27 mouse cellular contexts compared by ENCODE assay signal in genomic region chr5:97462856-97463255, GRCm38 (mm10). TPM values are rescaled to one million over a fixed set of nuclear protein-coding genes. Genes with fewer than 3 reads are reported as not detected.
DNase-seq lines count a peak whose midpoint lies in the region; TF ChIP-seq lines count a peak whose summit lies in the region.
"Had no signal": no experiment of that assay in that cellular context is flagged by ENCODE, and none has a peak within 500 bp of the region (broad histone marks: within the 10 kb centered on the region; RNA-seq: fewer than 3 reads in every experiment).

No protein-coding gene starts in this region.

- TF ChIP-seq CTCF in brain, embryonic 14.5 days (IDR thresholded peaks at IDR 0.05; ENCODE audit: borderline replicate concordance, extremely low read depth, insufficient read depth, insufficient read length), result no peak

- peak; percentile 66 to 70 for DNase-seq in cerebellum, postnatal 10 days
- DNase-seq in cerebellum, adult 11-12 months, result no peak
- DNase-seq in cerebellum, postnatal 14 days, result peak; percentile 43 to 71
- no peak for DNase-seq in cerebellum, adult 18-20 months
- DNase-seq in brain, adult 2 months (ENCODE audit: low read depth, low spot score), result peak; percentile 10
- DNase-seq in brain, embryonic 14.5 days (ENCODE audit: low read depth), result peak; percentile 3
- DNase-seq in adrenal gland, postnatal 25 days, result no peak
- DNase-seq in lung, postnatal 25 days (ENCODE audit: low spot score), result no peak
- DNase-seq: adrenal gland, adult 2 months; adrenal gland, adult 8-10 months; adrenal gland, postnatal 10 days; adrenal gland, postnatal 14 days; adrenal gland, postnatal 36 days; B cell, adult 2 months; cerebellum, adult 11 months; cerebellum, adult 8-10 months; cerebellum, adult 9-10 months; cerebellum, adult 9-11 months had no signal

- no peak for TF ChIP-seq POLR2A in brain, embryonic 14.5 days (IDR thresholded peaks at IDR 0.05; ENCODE audit: borderline replicate concordance, extremely low read depth, insufficient read depth, insufficient read length, poor library complexity, severe bottlenecking)

RNA-seq across cellular contexts. Expression of gene Gk2, which starts 6.0 kb away (rescaled TPM):
- polyA plus RNA-seq in brain, embryonic 14.5 days (2012; rRNA removed), result not detected in 2 replicates
- not detected in 2 replicates for total RNA-seq in adrenal gland, postnatal 25 days (2021)
- total RNA-seq: adrenal gland, adult 18-20 months; adrenal gland, adult 2 months; adrenal gland, adult 8-10 months; adrenal gland, postnatal 10 days; adrenal gland, postnatal 14 days; adrenal gland, postnatal 36 days; adrenal gland, postnatal 4 days; CH12.LX; ES-E14; MEL had no signal
- polyA plus RNA-seq: adrenal gland, adult 2 months; C2C12; cerebellum, adult 2 months; G1E; Patski had no signal

Comparison
In these comparisons a context has a peak if more than half of its experiments do, and no peak if none do; other contexts are left out.
1. DNase-seq: peak in cerebellum, postnatal 10 days (2 of 2), cerebellum, postnatal 14 days (2 of 2), brain, adult 2 months (single experiment) and brain, embryonic 14.5 days (single experiment); none in cerebellum, adult 11-12 months (single experiment), cerebellum, adult 18-20 months (0 of 2), adrenal gland, postnatal 25 days (single experiment) and lung, postnatal 25 days (single experiment).